Mouse (Mus musculus) gastrocnemius, postnatal 36 days (tissue): Measurements from ENCODE around the gene Tec. TPM values are rescaled to one million over a fixed set of nuclear protein-coding genes. Genes with fewer than 3 reads are reported as not detected.
A peak's percentile ranks its signal among the peaks of the same experiment; 100 is the strongest.

Experiments
- DNase-seq, 2 experiments: peaks; one replicate each; pipeline ENCODE4 v3.0.0; 2022
- intact Hi-C: fragments of 180-260 bp; cut with DNase I; formaldehyde crosslinking; loops from one replicate; pipeline ENCODE4 v1.15.1; 2025
- total RNA-seq, 2 experiments: library from RNA; stranded (reverse); gene quantifications; 2 replicates each; pipeline ENCODE4 v1.2.3; 2021

Gene Tec
- total RNA-seq, 2 experiments from 2014 or later, result 1.3 to 1.9 TPM

- intact Hi-C loops, result no loop called here
- DNase-seq, result no peak
These were observed 117.1 kb downstream of the Tec start for GRCm38 (mm10) chr5:72751056-72751758.

GRCm38 (mm10) chr5:72750226-72750625 is 118.1 kb downstream of the Tec start:
- intact Hi-C loops, result no loop called here
- no peak for DNase-seq

GRCm38 (mm10) chr5:72748659-72749265 is 119.5 kb downstream of the Tec start:
- intact Hi-C loops, result no loop called here
- no peak for DNase-seq

DNA sequence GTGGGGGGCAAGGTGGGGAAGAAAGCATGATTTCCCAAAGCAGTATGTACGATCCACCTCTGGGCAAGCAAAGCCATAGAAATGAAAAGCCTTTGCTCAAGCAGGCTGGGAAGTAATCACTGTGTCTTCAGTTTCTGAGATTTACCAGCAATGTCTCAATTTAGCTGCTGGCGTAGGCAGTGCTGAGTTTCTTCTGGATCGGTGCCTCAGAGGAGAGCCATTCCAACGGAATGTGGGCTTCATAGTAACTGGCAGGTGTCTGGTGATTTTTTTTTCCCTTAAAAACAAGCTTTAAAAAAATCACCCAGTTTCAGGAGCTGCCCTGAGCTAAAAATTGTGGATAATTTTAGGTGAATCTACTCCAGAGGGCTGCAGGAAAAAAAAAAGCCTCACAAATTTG is 120.9 kb downstream of the Tec start:
- intact Hi-C loops, result no loop called here
- DNase-seq, result no peak

- DNase-seq, result no peak
- intact Hi-C loops, result no loop called here
These were observed 121.8 kb downstream of the Tec start for GRCm38 (mm10) chr5:72746461-72746860.

GRCm38 (mm10) chr5:72743103-72743502 is 125.2 kb downstream of the Tec start:
- DNase-seq, result no peak
- intact Hi-C loops, result no loop called here

- intact Hi-C loops, result no loop called here
- no peak for DNase-seq
These were observed 131.4 kb downstream of the Tec start for GRCm38 (mm10) chr5:72736868-72737267.

DNA sequence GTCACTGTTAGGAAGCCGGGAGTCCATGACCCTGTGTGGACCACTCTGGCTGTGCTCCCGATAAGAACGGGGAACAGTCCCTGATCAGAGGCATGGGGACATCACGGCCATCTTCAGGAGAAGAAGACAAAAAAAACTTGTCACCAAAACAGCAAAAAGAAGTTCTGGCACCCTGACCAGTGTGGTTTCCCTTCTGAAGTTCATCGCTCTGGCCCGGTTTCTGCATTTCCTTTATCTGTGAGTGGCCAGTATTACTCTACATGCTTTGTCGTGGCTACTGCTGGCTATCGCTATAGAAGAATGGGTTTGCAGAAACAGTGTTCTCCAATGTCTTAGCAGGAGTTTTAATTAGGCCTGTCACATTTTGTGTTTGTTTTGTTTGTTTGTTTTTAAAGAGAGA is 131.8 kb downstream of the Tec start:
- no peak for DNase-seq
- intact Hi-C loops, result no loop called here

DNA sequence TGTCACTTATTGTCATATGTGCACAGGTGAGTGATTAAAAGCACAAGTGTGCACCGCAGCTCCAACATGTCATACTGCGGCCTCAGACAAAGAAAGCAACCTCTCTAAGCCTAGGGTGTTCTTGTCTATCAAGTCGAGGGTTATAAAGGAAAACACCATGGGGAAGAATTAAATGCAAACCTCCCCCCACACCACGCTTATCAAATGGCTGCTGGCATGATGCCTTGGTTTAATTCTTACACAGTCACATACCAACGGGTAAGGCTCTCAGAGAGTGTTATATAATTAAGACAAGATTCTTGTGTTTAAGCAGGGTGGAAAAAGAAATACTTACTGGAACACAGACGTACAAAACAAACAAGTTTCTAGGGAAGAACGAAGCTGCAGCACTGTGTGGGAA is 132.5 kb downstream of the Tec start:
- intact Hi-C loops, result no loop called here
- no peak for DNase-seq

DNA sequence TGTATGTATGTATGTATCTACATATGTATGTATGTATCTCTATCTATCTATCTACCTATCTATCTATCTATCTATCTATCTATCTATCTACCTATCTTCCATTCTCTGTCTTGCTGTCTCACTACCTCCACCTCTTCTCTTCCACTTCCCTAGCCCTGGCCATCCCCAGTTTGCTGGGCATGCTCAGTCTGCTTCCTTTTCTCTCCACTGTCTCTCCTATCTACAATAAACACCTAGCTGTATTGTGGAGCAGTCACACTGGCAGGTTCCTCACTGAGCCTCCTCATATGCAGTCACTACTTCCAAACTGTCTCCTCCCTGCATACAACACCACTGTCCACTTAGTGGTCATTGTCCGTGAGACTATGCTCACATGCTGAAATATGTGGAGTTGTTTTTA is 135.4 kb downstream of the Tec start:
- no peak for DNase-seq
- intact Hi-C loops, result no loop called here

DNA sequence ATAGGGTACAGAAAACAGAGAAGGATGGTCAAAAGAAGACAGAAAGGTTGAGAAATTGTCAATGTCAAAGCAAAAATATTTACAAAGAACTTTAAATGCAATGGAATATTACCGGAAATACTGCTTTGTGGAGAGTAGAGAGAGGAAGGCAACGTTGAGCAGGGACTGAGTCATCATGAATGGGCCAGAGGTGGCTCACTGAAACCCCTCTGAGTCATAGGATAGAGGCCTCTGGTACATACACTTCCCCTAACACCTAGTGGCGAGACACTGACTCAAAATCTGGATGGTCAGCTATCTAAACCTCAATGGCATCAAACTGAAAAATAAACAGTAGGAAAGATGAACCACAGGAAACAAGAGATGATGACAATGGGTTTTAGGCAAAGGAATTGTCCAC is 142.9 kb downstream of the Tec start:
- DNase-seq, result no peak

DNA sequence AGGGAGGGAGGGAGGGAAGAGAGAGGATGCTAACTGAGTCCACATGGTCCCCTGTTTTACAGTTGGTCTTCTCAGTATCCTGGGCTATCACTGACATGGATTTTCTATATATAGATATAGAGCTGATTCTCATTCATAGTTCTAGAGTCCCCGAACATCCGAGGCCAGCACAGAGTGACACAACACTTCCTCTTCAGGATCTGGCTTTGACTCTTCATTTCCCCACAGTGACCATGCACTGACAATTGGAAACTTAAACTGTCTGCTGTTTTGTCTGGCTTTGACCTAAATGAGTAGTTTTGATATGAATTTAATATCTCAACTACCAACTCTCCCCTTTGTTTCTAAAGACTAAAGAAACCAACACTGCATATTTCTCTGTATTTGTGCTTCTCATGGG is 144.9 kb downstream of the Tec start:
- intact Hi-C loops, result no loop called here
- no peak for DNase-seq

More for the DNA sequence above, 142.9 kb downstream of the Tec start:
- intact Hi-C loops, result no loop called here

DNA sequence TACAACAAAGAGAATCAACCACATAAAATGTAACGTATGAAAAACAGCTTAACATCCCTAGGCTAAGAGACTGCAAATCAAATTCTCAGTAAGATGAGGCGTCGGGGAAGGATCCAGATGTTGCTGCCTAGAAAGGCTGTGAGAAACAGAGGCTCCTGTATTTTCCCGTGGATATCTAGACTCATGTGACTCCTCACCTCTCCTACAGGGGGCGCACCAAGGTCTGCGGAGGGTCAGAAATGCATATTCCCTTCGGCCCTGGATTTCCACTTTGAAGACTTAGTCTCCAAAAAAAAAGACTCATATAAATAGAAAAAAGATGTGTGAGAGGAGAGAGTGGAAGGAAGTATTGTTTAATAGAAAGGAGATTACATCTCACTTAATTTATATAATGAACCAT is 147.7 kb downstream of the Tec start:
- DNase-seq, result no peak
- intact Hi-C loops, result no loop called here

DNA sequence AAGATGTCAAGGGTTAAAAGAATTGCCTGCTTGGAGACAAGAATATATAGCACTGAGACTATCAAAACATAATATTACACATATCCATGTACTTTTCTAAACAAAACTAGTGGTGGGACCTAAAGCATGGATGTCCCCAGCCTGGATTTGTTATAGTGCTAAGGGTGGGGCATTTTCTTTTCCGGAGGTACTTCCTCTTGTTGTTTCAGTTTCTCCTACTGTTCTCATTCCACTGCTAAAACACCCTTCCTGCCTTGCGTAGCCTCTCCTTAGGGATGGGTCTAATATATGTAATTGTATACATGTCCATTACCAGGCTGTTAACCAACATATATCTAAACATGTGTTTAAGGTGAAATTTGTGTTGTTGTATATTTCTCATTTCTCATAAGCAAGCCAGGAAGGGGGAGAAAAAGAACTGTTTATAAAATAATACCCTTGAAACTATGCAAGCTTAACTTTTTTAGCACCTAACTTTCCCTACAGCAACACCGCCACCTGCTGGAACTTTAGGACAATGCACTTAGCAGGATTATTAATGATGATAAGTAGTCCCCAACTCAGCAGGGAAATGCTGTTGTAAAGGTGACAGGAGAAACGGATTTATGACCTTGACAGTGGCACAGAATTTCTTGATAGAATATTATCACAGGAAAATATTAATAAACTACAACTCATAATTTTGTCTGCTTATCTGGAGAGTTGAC is 157.6 kb downstream of the Tec start:
- intact Hi-C loops, result loop anchor here (2.0 kb wide), 1 partner anchor 46 kb away; no protein-coding TSS in a partner anchor
- DNase-seq, result peak; percentile 23 to 40

- intact Hi-C loops, result loop anchor here (2.0 kb wide), 1 partner anchor 45 kb away; no protein-coding TSS in a partner anchor
- DNase-seq, result no peak
These were observed 158.3 kb downstream of the Tec start for GRCm38 (mm10) chr5:72709976-72710375.

GRCm38 (mm10) chr5:72709451-72709850 is 158.8 kb downstream of the Tec start:
- intact Hi-C loops, result no loop called here

DNA sequence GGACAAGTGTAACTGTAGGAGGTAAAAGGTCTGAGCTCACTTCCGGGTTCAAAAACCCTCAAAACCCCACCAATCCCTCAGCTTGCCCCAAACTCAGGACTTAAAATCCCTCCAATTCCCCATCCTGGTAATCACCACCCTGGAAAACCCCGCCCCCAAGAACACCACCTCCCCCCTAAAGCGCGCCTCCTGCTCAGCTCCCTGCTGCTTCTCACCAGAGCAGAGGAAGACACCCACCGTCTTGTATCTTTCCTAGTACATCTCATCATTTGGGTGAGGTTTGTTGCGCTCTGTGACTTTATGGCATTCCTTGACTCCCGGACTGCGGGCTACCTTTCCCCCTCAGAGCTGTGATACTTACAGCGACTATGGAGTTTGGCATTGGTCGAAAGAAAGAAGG is 161.6 kb downstream of the Tec start:
- intact Hi-C loops, result no loop called here
- DNase-seq, result no peak

More at GRCm38 (mm10) chr5:72709451-72709850, 158.8 kb downstream of the Tec start:
- DNase-seq, result no peak

GRCm38 (mm10) chr5:72706095-72706494 is 162.2 kb downstream of the Tec start:
- DNase-seq, result no peak
- intact Hi-C loops, result no loop called here
